Mouse (Mus musculus) liver, embryonic 11.5 days (tissue): ENCODE measurements around the gene Rnf183. TPM values are rescaled to one million over a fixed set of nuclear protein-coding genes. Genes with fewer than 3 reads are reported as not detected.

Source experiments
- ATAC-seq: fragments of 200-750 bp; cut with Nextera tagmentation; replicated peaks from 2 replicates; pipeline ENCODE4 v1.8.0; 2017; ENCODE audit warnings: moderate number of reproducible peaks, mild to moderate bottlenecking, moderate TSS enrichment, moderate library complexity; ENCODE audit not compliant: low FRiP score
- DNase-seq: peaks from one replicate; pipeline ENCODE4 v3.0.0-alpha.2; 2017; ENCODE audit warnings: low spot score
- H3K27ac ChIP-seq: fragments of 300-500 bp; sonication (generic); 2 replicates; pipeline ENCODE4 v1.5.1; 2014; ENCODE audit warnings: mild to moderate bottlenecking, low read depth, low read length, control low read depth
- H3K27me3 ChIP-seq: fragments of 300-500 bp; sonication (generic); replicated peaks from 2 replicates; pipeline ENCODE4 v1.6.1; 2014; ENCODE audit warnings: low read length, mixed read lengths; ENCODE audit not compliant: control insufficient read depth, insufficient read depth
- H3K36me3 ChIP-seq: fragments of 300-500 bp; sonication (generic); 2 replicates; pipeline ENCODE4 v1.6.1; 2014; ENCODE audit warnings: mild to moderate bottlenecking, low read length, moderate library complexity, mixed read lengths; ENCODE audit not compliant: control insufficient read depth, insufficient read depth
- H3K4me1 ChIP-seq: fragments of 300-500 bp; sonication (generic); replicated peaks from 2 replicates; pipeline ENCODE4 v1.6.1; 2014; ENCODE audit warnings: low read length, mixed read lengths; ENCODE audit not compliant: control insufficient read depth, insufficient read depth
- H3K4me2 ChIP-seq: fragments of 300-500 bp; sonication (generic); 2 replicates; pipeline ENCODE4 v1.6.1; 2014; ENCODE audit warnings: mild to moderate bottlenecking, control low read depth, moderate library complexity
- H3K4me3 ChIP-seq: fragments of 300-500 bp; sonication (generic); 2 replicates; pipeline ENCODE4 v1.5.1; 2014; ENCODE audit warnings: low read depth, low read length, control low read depth
- H3K9ac ChIP-seq: fragments of 300-500 bp; sonication (generic); 2 replicates; pipeline ENCODE4 v1.6.1; 2014; ENCODE audit warnings: low read depth, low read length, control low read depth
- H3K9me3 ChIP-seq: fragments of 300-500 bp; sonication (generic); 2 replicates; pipeline ENCODE4 v1.6.1; 2016; ENCODE audit warnings: low read length, inconsistent platforms, mixed read lengths; ENCODE audit not compliant: control insufficient read depth
- WGBS: fragments of 180-500 bp; shearing (Covaris S2); extraction: QIAGEN DNeasy Blood & Tissue Kit; methylation state at CpG from one replicate; pipeline ENCODE4 v1.1.7; 2014; 5-methylcytosine and 5-hydroxymethylcytosine counted together
- polyA plus RNA-seq: library from polyadenylated mRNA; unstranded; fragments of >200 nt; fragmentation: Nextera tagmentation; extraction: Ambion mirVana; gene quantifications from 2 replicates; pipeline ENCODE4 v1.2.1, GENCODE M21; 2014

Rnf183 gene
- polyA plus RNA-seq, 1 experiment from 2014 or later = not detected

DNA sequence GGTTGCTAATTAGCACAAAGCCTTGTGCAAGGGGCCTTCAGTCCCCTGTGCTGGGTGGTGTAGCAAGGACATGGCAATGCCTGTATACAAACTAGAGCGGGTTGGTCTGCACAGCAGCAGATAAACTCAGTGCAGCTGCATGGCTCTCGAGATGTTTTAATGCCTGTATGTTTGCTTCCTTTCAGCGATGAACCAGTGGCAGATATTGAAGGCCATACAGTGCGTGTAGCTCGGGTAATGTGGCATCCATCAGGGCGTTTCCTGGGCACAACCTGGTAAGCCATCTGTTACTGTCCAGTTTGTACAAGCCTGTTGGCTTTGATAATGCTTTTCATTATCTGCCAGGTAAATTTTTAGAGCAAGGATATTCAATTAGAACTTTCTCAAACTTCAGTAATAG lies 16.0 kb downstream of the Rnf183 start:
- no peak for DNase-seq
- Histone ChIP-seq H3K9ac (no peak overlapping the region), H3K4me3 (no peak overlapping the region), H3K27me3 (no peaks in the 10 kb centered on the region), H3K9me3 (no peaks in the 10 kb centered on the region), H3K4me1 (no peaks in the 10 kb centered on the region), H3K27ac (no peak overlapping the region), H3K36me3 (peaks cover 77% of the 10 kb centered on the region), H3K4me2 (no peak overlapping the region)
- 91% methylated on average over 6 of the region's 6 CpGs for WGBS
- no peak for ATAC-seq

DNA sequence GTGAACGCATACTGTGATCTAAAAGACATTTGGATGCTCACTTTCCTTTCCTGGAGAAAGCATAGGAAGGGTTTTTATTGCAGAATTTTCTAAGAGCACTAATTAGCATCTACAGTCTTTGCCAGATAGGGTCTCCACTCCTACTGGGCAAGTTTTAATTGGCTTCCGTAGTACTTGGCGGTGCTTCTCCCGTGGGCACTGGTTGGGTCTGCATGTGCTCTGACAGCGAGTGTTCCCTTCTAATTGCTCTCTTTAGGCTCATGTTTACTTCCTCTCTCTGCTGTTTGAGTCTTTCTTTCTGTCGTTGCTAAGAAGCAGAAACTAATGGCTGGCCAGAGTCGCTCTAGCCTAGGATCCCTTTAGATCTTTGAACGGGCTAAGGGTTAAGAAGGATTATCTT lies 16.6 kb downstream of the Rnf183 start:
- DNase-seq (no peak), ATAC-seq (no peak)
- no peaks in the 10 kb centered on the region for H3K4me1 ChIP-seq
- no peak overlapping the region for H3K4me2 ChIP-seq
- no peak overlapping the region for H3K4me3 ChIP-seq
- no peaks in the 10 kb centered on the region for H3K9me3 ChIP-seq
- no peak overlapping the region for H3K9ac ChIP-seq
- WGBS = 87% methylated on average over 8 of the region's 8 CpGs
- H3K27ac ChIP-seq = no peak overlapping the region
- H3K27me3 ChIP-seq = no peaks in the 10 kb centered on the region
- H3K36me3 ChIP-seq = peaks cover 76% of the 10 kb centered on the region

DNA sequence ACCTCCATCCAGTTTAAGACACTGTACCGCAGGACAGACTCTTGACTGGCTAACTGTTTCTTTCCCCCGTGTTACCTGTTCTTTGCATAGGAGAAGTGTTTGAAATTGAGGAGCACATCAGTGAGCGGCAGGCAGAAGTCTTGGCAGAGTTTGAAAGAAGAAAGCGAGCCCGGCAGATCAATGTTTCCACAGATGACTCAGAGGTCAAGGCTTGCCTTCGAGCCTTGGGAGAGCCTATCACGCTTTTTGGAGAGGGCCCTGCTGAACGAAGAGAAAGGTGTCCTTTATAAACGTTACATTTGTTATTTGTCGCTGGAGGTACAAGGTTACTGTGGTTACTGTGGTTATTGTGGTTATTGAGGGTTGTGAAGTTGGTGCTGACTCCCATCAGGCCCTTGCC lies 23.4 kb downstream of the Rnf183 start:
- Histone ChIP-seq H3K27ac (no peak overlapping the region), H3K9me3 (no peaks in the 10 kb centered on the region), H3K36me3 (peaks cover 41% of the 10 kb centered on the region), H3K4me2 (no peak overlapping the region), H3K27me3 (no peaks in the 10 kb centered on the region), H3K9ac (no peak overlapping the region), H3K4me3 (no peak overlapping the region), H3K4me1 (peaks cover 12% of the 10 kb centered on the region)
- DNase-seq = no peak
- ATAC-seq = no peak
- WGBS = 80% methylated on average over 10 of the region's 10 CpGs

DNA sequence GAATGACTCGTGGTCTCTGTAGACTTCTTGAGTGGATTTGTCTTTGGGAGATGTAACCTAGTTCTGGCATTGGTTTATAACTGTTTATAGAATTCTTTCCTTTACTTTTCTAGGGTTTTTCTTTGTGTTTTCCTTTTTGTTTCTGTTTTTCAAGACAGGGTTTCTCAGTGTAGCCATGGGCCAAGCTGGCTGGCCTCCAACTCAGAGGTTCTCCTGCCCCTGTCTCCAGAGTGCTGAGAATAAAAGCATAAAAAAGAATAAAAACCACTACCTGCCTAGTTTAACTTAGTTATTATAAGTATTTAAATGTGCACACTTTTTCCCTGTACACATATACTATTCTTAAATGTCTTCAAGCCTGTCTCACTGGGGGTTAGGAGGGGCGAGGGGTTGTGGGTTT lies 24.7 kb downstream of the Rnf183 start:
- WGBS = 80% methylated on average over 2 of the region's 2 CpGs
- no peaks in the 10 kb centered on the region for H3K9me3 ChIP-seq
- ATAC-seq (no peak), DNase-seq (no peak)
- H3K4me1 ChIP-seq = peaks cover 17% of the 10 kb centered on the region
- H3K4me3 ChIP-seq = peak overlapping the region; percentile 79
- no peaks in the 10 kb centered on the region for H3K27me3 ChIP-seq
- H3K9ac ChIP-seq = no peak overlapping the region
- H3K27ac ChIP-seq = no peak overlapping the region
- H3K36me3 ChIP-seq = peaks cover 29% of the 10 kb centered on the region
- peak overlapping the region; percentile 74 for H3K4me2 ChIP-seq

DNA sequence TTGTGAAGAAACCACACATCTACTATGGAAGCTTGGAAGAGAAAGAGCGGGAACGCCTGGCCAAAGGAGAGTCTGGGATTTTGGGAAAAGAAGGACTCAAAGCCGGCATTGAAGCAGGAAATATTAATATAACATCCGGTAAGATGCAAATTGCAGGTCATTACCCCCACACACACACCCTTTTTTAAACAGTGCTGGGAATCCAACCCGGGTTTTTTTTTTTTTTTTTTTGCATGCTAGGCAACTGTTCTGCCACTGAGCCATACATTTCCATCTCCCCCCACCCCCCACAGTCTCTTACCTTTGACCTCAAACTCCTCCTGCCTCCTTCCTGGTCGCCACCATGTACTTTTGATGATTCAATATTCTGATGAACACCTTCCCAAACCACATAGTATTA lies 25.4 kb downstream of the Rnf183 start:
- WGBS = 33% methylated on average over 6 of the region's 6 CpGs
- Histone ChIP-seq H3K4me1 (peaks cover 17% of the 10 kb centered on the region), H3K9ac (peak overlapping the region; percentile 84), H3K27ac (peak overlapping the region; percentile 82; the same call in 1 of the 2 replicates), H3K9me3 (no peaks in the 10 kb centered on the region), H3K4me3 (peak overlapping the region; percentile 79), H3K36me3 (peaks cover 24% of the 10 kb centered on the region), H3K27me3 (no peaks in the 10 kb centered on the region), H3K4me2 (peak overlapping the region; percentile 74)
- ATAC-seq = no peak
- DNase-seq = no peak

DNA sequence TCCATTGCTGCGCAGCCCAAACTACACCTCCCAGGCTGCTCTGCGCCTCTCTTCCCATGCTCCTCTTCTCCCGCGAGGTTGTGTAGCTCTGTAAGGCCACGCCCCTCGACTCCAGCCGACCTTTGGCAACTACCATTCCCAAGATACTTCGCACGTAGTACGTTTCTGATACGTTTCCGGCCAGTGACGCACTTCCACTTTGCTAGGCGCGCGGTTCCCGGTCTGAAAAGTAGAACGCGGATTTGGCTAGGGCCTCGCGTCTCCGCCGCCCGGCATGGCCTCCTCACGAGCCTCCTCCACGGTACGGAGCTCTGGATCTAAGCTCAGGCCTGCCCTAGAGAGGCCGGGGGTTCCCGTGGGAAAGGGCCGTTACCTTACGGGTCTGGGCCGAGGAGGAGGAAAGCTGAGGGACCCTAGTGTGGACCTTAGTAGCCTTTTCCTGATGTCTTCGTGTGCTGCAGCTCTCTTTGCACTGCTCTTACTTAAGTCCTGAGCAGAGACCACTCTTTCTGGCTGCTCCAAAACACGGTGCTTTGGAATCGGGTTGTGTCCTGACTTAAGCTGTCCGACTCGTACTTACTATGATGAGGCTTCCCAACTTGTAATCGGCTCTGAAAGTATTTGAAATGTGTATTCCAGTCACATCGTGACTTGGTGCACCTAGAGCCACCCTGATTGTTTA lies 26.3 kb downstream of the Rnf183 start, which contains the start of the genes Cdc26 and Prpf4:
Gene Cdc26, minus strand, starts transcription at position 42 of the 682 bp plus-strand sequence.
Gene Prpf4, plus strand, starts transcription at position 197 of the 682 bp plus-strand sequence.
- Histone ChIP-seq H3K9me3 (no peaks in the 10 kb centered on the region), H3K27me3 (no peaks in the 10 kb centered on the region), H3K27ac (peak within 1 kb of the TSS; percentile 88), H3K36me3 (peaks cover 19% of the 10 kb centered on the region), H3K4me3 (peak within 1 kb of the TSS; percentile 79), H3K4me2 (peak within 1 kb of the TSS; percentile 74), H3K9ac (peak within 1 kb of the TSS; percentile 84), H3K4me1 (peaks cover 17% of the 10 kb centered on the region)
- WGBS = under 1% methylated on average over 39 of the region's 39 CpGs
- ATAC-seq (peak; percentile 98), DNase-seq (peak; percentile 89)

DNA sequence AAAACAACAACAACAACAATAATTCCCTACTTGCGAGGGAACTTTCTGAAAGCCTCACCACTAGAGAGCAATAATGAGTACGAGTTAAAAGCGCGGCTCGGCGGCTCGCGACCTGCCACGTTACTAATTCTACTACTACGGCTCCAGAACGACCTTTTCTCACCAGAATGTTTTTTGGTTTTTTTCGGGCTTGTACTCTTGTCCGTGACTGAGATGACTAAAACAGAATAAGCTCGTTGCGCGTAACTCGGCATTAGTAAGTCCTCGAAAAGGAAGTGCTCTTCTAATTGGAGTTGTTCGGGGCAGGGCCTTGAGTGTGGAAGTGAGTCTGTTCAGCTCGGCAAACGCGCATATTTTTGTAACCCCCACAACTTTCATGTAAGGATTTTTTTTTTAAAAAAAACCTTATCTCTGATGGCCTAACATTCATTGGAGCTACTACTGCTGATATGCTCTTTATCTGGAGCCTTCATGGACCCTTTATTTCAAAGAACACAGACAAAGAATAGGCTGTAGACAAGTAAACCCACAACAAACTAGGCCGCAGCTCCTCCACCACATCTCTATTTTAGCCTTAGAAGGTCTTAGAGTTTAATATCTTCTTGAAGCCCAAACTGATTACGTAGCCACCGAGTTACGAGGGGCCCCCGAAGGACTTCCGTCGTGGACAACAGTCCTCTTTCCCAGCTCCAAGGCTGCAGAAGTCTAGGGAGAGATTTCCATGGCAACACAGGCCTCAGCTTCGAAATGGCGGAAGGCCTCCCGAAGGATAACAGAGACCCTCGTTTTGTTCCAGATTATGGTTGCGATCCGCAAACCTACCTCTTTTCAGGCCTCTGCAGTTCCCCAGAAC lies 27.1 kb downstream of the Rnf183 start:
- Histone ChIP-seq H3K4me1 (peaks cover 17% of the 10 kb centered on the region), H3K4me3 (peak overlapping the region; percentile 79), H3K9me3 (no peaks in the 10 kb centered on the region), H3K27me3 (no peaks in the 10 kb centered on the region), H3K9ac (peak overlapping the region; percentile 84), H3K36me3 (peaks cover 11% of the 10 kb centered on the region; the same call in 1 of the 2 replicates), H3K4me2 (peak overlapping the region; percentile 65), H3K27ac (peak overlapping the region; percentile 88)
- ATAC-seq (peak; percentile 56), DNase-seq (peak; percentile 66)
- WGBS = under 1% methylated on average over 35 of the region's 35 CpGs

DNA sequence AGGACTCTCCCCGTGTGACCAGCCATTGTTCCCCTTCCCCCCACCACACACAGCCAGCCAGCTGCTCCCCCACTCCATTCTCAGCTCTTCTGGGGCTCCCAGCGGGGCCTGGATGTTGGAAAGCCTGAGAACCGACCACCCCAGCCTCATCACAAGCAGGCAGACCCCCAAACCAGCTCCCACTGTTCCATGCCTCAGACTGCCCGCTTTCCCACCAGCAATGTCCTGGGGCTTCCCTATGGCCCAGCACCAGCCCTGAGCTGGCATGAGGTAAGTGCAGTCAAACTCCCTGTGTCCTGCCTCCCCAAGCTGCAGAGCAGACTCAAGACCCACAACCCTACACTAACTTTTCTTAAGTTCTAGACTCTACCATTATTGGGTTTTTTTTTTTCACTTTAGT lies 28.9 kb downstream of the Rnf183 start:
- Histone ChIP-seq H3K27me3 (no peaks in the 10 kb centered on the region), H3K9ac (0 out of 2 replicates have a peak overlapping the region, but pooled peaks have one; percentile 20), H3K4me1 (peaks cover 17% of the 10 kb centered on the region), H3K4me2 (no peak overlapping the region), H3K9me3 (no peaks in the 10 kb centered on the region), H3K4me3 (no peak overlapping the region), H3K36me3 (peaks cover 15% of the 10 kb centered on the region; the same call in 1 of the 2 replicates), H3K27ac (no peak overlapping the region)
- 85% methylated on average over 4 of the region's 4 CpGs for WGBS
- DNase-seq (no peak), ATAC-seq (no peak)
